Mouse (Mus musculus): ENCODE results near the gene Slc13a3.

Gene Slc13a3

DNA sequence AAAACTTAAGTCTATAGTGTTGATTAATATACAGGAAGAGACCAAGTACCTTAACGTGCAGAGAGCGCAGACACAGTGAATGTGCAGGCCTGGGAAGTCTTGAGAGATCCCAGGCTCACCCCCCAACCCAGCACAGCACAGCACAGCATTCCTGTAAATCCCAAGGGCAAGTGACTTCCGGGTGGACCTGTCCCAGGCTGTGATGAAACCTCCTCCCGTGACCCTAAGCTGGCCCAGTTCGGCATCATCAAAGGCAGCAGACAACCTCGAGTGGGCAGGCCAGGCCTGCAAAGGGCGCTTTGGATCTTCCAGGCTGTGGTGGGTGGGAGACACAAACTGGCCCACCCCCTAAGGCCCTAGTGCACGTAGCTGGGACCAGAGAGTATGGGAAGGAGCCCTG is 9.0 kb upstream of the Slc13a3 start:
- no peak for DNase-seq (ENCODE audit: low spot score in 2 of 2)

GRCm38 (mm10) chr2:165475850-165476249 is 2.8 kb upstream of the Slc13a3 start:
- no peak for DNase-seq (ENCODE audit: low spot score in 2 of 2)

DNA sequence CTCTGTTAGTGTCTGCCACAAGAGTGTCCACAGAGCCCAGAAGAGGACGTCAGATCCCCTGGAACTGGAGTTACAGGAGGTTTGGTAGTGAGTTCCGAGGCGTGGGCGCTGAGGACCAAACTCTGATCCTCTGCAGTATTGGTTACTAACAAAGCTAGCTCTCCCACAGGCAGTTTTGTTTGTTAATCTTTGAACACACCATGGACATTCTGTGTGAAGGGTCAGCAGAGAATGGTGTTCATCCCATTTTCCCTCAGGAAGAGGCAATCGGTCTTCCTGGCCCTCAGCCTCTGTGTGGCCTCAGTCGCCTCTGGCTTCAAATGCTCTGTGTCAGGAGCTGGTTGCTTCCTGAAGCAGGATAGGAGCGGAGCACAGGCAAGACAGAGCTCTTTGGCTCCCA is 2.4 kb upstream of the Slc13a3 start:
- DNase-seq (ENCODE audit: low spot score in 2 of 2), result no peak

- no peak for DNase-seq (ENCODE audit: low spot score in 2 of 2)
Measured at GRCm38 (mm10) chr2:165471943-165472342, 1.1 kb downstream of the Slc13a3 start.

DNA sequence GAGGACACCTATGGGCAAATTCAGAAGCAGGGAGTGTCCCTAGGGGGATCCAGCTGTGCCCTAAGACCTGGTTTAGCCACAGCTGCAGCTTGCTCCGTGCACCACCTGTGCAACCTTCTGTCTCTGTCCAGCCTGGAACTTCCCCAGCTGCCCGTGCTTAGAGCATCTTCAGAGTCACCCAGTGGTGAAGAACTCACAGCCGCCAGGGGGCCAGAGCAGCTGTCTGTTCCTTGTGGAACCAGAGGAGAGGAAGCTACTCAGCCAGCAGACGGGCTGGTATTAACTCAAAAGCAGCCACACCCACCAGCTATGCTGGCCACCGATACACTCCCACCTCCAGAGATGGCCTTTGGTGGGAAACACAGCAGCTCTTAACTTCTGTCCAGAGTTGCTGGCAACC is 2.9 kb downstream of the Slc13a3 start:
- DNase-seq (ENCODE audit: low spot score in 2 of 2), result no peak

- no peak for DNase-seq (ENCODE audit: low spot score in 2 of 2)
Measured at GRCm38 (mm10) chr2:165467824-165468452, 5.1 kb downstream of the Slc13a3 start.

DNA sequence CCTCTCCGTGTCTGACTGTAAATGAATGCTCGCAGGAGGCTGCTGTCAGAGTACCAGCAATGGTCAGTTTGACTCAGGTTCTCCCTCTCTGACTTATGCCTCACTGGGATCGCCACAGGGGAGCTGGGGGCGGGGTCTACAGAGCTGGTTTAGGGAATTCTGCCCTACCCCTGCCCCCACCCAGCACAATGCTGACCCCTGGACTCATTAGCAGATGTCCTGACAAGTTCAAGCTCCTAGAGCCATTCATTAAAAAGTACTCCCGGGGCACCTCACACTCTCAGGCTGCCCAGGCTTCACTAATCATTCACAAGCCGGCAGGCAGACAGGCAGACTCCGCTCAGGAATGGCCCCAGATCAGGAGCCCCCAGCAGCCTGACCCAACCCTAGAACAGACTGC is 13.4 kb downstream of the Slc13a3 start:
- no peak for DNase-seq (ENCODE audit: low spot score in 2 of 2)

DNA sequence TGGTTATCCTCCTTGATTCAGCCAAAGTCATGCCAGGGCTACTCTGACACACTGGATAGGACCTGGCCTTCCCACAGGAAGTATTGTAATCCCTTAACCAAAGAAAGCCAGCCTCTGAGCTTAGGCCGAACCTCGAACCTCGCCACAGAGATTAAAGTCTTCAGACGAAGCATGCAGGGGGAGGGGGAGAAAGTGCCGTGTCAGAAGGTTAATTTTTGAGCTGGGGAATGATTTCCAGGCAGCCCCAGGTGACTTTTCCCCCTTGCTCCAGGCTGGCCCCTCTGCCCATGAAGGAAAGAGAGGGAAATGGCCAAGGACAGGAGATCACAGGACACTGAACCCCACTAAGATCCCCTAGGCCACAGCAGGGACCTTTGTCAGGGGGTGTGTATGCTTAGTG is 14.8 kb downstream of the Slc13a3 start:
- no peak for DNase-seq (ENCODE audit: low spot score in 2 of 2)

DNA sequence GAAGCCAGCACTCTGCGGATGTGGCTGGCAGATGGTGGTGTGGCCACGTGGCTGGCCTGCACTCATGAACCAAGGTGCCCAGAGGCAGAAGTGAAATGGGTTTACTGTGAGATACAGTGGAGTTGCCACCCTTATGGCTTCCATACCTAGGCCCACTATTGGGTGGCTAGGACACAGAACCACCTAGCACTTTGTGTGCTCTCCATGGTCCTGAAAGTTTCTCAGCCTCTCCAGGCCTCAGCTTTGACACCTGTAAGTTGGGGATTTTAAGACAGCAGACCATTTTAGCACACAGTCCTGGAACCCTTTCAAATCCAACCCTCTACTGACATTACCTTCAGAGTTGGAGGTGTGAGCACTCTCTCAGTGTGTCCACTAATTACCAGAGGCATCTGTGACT is 16.3 kb downstream of the Slc13a3 start:
- no peak for DNase-seq (ENCODE audit: low spot score in 2 of 2)

- DNase-seq (ENCODE audit: low spot score in 2 of 2), result no peak
Measured at GRCm38 (mm10) chr2:165452730-165453693, 20.0 kb downstream of the Slc13a3 start.

DNA sequence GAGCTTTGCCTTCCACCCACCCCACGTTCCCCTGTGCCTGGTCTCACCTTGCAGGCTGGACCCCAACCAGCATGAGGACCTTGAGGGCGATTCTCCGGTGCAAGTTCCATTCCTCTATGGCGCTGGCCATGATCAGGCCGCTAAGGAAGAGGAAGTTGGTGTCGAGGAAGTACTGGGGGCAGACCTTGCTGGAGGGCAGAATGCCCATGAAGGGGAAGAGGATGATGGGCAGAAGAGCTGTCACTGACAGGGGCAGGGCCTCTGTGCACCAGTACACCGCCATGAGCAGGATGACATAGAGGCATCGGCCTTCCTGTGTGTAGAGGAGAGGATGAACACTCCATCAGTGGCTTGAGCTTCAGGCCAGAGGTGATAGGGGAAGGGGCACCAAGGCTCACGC is 24.6 kb downstream of the Slc13a3 start:
- DNase-seq (ENCODE audit: low spot score in 2 of 2), result no peak

DNA sequence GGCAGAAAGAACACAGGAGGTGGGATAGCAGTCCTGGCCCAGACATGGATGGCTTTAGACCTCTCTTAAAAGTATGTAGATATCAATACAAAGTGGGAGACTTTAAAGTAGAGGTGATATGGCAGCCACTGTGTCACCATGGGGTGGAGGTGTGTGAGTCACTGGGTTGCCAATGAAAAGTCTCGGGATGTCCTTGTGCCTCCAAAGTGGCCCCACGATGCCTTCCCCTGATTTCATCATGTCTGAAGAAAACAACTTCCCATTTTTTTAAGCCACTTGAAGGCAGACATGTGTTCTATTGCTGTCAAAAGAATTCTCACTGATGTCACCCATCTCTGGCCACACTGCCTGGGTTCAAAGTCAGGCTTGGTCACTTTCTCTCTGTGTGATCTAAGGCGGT is 28.2 kb downstream of the Slc13a3 start:
- no peak for DNase-seq (ENCODE audit: low spot score in 2 of 2)

DNA sequence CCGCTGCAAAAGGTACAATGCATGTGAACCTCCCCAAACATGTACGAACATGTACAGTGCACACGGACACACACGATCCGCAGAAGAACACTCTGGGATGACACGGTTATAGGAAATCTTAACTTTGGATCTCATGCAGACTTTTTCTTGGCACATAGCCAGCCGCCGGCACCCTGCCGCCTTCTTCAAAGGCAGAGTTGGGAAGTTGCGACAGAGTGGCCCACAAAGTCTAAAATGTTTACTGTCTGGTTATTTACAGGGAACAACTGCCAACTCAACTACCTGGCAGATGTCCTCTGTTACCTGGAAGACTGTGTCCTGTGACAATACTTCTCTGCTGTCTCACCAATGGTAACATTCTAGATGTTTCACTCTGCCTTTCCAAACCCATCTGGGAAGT is 30.0 kb downstream of the Slc13a3 start:
- peak in 1 of 2 experiments; percentile 38 for DNase-seq (ENCODE audit: low spot score in 2 of 2)

DNA sequence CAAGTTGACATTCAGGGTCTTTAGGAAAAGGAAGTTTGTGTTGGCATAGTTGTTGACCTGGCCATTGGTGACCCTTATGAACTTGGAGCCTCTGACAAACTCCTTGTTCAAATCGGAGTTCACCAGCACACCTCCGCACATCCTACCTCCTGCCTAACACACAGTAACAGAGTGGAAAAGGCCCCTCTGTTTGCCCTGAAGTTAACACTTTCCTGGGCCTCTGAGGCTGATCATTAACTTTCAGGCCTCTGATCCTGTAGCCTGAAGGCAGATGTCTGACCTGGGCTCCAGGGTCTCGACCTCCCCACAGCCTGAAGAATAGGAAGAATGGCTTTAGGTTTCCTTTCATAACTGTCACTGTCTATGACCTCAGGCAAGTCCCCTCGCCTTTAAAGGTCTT is 31.4 kb downstream of the Slc13a3 start:
- DNase-seq (ENCODE audit: low spot score in 2 of 2), result no peak

GRCm38 (mm10) chr2:165439613-165440012 is 33.4 kb downstream of the Slc13a3 start:
- DNase-seq (ENCODE audit: low spot score in 2 of 2), result no peak

GRCm38 (mm10) chr2:165438881-165439280 is 34.1 kb downstream of the Slc13a3 start:
- no peak for DNase-seq (ENCODE audit: low spot score in 2 of 2)

DNA sequence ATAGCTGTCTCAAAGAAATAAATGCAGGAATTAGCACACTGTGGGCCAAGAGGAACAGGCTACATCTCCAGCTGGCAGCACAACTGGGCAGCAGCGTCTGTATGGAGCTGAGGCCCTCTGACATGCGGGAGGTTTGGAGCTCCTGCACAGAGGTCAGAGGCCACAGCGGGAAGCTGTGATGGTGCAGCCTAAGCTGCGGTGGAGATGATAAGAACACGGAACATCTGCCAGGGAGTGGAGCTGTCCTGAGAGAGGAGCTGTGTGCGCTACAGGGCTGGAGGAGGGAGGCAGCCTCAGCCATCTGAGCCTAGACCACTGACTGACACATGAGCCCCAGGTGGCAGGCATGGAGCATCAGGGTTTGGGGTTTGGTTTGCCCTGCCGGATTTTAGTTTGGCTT is 44.3 kb downstream of the Slc13a3 start:
- DNase-seq (ENCODE audit: low spot score in 2 of 2), result no peak

DNA sequence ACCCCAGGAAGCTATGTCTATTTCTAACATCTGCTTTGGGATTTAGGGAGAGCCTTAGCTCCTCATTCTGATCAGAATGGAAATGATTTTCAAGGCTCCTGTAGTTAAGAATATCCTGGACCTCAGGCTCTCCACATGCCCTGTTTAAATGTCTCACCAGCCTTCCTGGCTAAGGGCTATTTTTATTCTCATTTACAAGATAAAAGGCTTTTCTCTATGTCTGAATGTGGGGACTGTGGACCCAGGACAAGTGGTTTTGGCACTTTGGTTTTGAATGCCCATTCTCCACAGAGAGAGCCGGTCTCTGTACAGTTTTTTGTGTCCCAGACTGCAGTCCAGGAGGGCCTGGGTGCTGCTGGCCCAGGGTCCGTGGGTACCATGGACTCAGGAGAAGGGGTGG is 52.8 kb downstream of the Slc13a3 start:
- no peak for DNase-seq (ENCODE audit: low spot score in 2 of 2)

DNA sequence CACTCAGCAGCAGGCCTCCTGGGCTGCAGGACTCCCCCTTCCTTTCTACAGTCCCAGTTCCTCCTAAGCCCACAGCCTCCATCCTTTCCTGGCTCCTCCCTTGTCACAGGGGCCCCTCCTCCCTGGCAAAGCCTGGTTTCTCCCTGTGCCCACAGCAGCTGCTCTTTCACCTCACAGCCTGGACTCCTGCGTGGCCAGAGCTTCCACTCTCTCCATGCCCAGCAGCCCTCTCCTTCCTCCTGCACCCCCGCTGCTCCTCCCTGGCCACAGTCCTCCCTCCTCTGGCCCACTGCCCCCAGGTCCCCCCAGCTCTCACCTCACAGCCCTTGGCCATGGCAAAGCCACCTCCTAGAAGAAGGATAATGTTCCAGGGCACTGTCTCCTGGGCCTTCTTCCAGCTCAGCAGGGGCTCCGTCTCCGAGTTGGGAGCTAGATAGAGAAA is 53.3 kb downstream of the Slc13a3 start:
- DNase-seq (ENCODE audit: low spot score in 2 of 2), result peak in 1 of 2 experiments; percentile 42

GRCm38 (mm10) chr2:165418577-165418976 is 54.5 kb downstream of the Slc13a3 start:
- no peak for DNase-seq (ENCODE audit: low spot score in 2 of 2)

DNA sequence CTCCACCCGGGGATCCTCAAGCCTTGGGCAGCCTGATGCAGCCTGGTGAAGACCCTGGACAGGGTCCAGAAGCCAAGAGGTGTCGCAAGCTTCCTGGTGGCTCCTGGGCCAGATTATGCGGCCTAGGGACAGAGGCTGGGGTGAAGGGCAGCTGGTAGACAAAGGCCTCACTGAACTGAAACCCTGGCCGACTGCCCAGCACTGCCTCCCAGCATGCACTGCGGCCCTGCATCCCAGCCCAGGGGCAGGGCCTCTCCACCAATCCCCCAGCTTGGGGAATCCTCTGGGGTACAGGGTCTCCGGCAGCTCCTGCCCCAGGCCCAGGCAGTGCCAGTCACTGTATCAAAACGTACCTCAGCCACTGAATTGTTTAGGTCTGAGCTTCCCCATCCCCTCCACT is 55.7 kb downstream of the Slc13a3 start:
- peak; percentile 52 to 83 for DNase-seq (ENCODE audit: low spot score in 2 of 2)

GRCm38 (mm10) chr2:165415795-165416194 is 57.2 kb downstream of the Slc13a3 start:
- DNase-seq (ENCODE audit: low spot score in 2 of 2), result no peak

DNA sequence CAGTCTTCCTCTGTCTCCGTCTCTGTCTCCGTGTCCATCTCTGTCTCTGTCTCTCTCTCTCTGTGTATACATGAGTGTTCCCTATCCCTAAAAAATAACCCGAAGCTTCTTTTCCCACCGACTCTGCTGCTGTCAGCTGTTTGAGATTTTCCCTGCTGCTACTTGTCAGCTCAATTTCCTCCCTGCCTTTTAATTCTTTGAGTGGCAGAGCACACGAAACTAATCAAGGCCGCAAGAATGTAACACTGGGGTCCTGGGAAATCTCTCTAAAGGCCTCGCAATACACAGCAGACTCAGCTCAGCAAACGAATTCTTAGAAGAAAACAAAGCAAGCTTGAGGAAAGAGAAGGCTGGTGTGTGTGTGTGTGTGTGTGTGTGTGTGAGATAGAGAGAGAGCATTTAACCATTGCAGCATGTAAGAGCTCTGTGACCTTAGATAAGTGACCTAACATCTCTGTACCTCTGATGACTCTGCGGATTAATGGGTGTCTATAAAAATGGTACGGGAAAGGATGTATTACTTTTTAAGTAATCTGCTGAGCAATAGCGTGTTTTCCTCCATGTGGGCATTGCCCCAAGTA is 57.8 kb downstream of the Slc13a3 start:
- no peak for DNase-seq (ENCODE audit: low spot score in 2 of 2)

Measured in cerebellum, postnatal 4 days (tissue).